Mouse (Mus musculus): Measurements from ENCODE around the gene Nxpe2.

The Nxpe2 gene

GRCm38 (mm10) chr9:48294754-48295153, 58.5 kb downstream of the Nxpe2 start:
- peak; percentile 35 for DNase-seq

GRCm38 (mm10) chr9:48290281-48290680, 63.0 kb downstream of the Nxpe2 start:
- DNase-seq = no peak

GRCm38 (mm10) chr9:48284221-48284620, 69.0 kb downstream of the Nxpe2 start:
- DNase-seq = peak; percentile 23

- no peak for DNase-seq
These were observed 76.4 kb downstream of the Nxpe2 start for GRCm38 (mm10) chr9:48276831-48277230.

Data from heart, adult 11 months (tissue).